Mouse (Mus musculus): Measurements from ENCODE around the gene Rps6kb1. TPM values are rescaled to one million over a fixed set of nuclear protein-coding genes. Genes with fewer than 3 reads are reported as not detected.

The Rps6kb1 gene
- polyA plus RNA-seq, 1 experiment from 2014 or later = 66.4 TPM

DNA sequence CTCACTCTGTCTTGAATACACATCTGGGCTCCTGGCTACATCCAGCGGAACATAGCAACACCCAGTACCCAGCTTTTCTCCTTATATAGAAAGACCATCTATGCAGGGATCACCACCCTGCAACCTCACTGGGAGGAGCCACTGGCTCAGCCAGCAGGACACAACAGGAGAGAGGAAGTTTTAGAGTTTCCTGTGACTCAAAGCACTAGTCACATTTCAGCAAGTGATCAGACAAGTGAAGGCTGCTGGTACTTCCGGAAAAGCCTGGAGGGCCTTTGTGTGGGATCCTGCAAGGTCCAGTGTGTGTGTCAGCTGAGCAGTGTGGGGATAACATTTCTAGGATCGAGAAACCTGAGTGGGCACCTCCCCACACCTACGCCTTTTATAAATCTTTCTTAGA is 32.6 kb upstream of the Rps6kb1 start:
- Histone ChIP-seq H3K36me3 (ENCODE audit: control insufficient read depth, insufficient read depth, low read length) (no peaks in the 10 kb centered on the region), H3K27me3 (ENCODE audit: control insufficient read depth, insufficient read depth, low read length) (no peaks in the 10 kb centered on the region), H3K4me1 (replicated peaks; ENCODE audit: control insufficient read depth, insufficient read depth, low read length) (no peaks in the 10 kb centered on the region), H3K9me3 (ENCODE audit: control insufficient read depth, low read length) (no peaks in the 10 kb centered on the region), H3K4me2 (ENCODE audit: low read depth, low read length, severe bottlenecking) (no peak overlapping the region), H3K4me3 (ENCODE audit: low read depth, low read length) (no peak overlapping the region), H3K27ac (ENCODE audit: low read depth, low read length) (no peak overlapping the region), H3K9ac (ENCODE audit: low read length) (no peak overlapping the region)
- no peak for ATAC-seq (replicated peaks; ENCODE audit: low FRiP score)
- no peak for DNase-seq (ENCODE audit: low spot score)
- whole genome bisulfite sequencing = 81% methylated on average over 4 of the region's 4 CpGs

DNA sequence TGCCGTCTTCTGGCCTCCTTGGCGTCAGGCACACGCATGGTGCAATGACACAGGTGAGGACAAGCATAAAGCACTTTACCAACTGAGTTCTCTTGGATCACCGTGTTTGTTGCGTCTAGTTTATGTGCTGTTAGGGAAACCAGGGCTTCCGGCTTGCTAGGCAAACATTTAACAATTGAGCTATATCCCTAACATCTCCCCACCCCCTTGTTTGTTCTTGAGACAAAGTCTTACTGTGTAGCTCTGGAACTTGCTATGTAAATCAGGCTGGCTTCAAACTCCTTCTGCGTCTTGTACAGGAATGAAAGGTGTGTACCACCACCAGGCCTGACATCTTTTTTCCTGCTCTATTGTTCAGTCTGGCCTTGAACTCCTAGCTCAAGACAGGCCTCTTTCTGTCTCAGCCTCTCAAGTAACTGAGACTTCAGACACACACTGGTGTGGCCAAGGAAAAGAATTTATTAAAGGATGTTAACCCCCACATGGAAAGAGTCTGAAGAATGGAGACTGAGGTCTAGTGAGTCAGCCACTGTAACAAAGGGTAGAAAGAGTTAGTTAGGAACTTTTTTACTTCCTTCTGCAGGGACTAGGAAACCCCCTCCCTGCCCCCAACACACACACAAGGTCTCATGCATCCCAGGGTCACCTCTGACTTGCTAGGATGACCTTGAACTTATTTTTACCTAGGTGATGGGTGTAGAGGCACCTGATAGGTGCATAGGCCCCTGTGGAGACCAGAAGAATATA is 31.2 kb upstream of the Rps6kb1 start:
- H3K27ac ChIP-seq (ENCODE audit: low read depth, low read length) = no peak overlapping the region
- ATAC-seq (replicated peaks; ENCODE audit: low FRiP score) (no peak), DNase-seq (ENCODE audit: low spot score) (no peak)
- WGBS = 87% methylated on average over 7 of the region's 7 CpGs
- no peaks in the 10 kb centered on the region; the same call in 1 of the 2 replicates for H3K4me1 ChIP-seq (replicated peaks; ENCODE audit: control insufficient read depth, insufficient read depth, low read length)
- H3K4me3 ChIP-seq (ENCODE audit: low read depth, low read length) = no peak overlapping the region
- H3K27me3 ChIP-seq (ENCODE audit: control insufficient read depth, insufficient read depth, low read length) = no peaks in the 10 kb centered on the region
- H3K36me3 ChIP-seq (ENCODE audit: control insufficient read depth, insufficient read depth, low read length) = no peaks in the 10 kb centered on the region
- H3K9ac ChIP-seq (ENCODE audit: low read length) = no peak overlapping the region
- no peak overlapping the region for H3K4me2 ChIP-seq (ENCODE audit: low read depth, low read length, severe bottlenecking)
- no peaks in the 10 kb centered on the region for H3K9me3 ChIP-seq (ENCODE audit: control insufficient read depth, low read length)

DNA sequence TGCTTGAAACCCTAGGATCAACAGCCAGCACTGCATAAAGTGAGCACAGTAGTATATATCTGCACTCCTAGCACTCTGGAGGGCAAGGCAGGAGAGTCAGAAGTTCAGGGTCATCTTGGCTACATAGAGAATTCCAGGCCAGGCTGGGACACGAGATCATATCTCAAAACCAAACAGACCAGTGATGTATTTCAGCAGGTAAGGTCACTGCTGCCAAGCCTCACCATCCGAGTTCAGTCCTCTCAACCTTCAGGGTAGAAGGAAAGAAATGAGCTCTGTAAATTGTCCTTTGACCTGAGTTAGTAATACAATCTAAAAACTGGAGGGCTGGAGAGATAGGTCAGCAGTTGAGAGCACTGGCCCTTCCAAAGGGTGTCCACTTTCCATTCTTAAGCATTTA is 29.8 kb upstream of the Rps6kb1 start:
- no peaks in the 10 kb centered on the region for H3K27me3 ChIP-seq (ENCODE audit: control insufficient read depth, insufficient read depth, low read length)
- H3K9ac ChIP-seq (ENCODE audit: low read length) = no peak overlapping the region
- ATAC-seq (replicated peaks; ENCODE audit: low FRiP score) = no peak
- no peaks in the 10 kb centered on the region for H3K9me3 ChIP-seq (ENCODE audit: control insufficient read depth, low read length)
- H3K36me3 ChIP-seq (ENCODE audit: control insufficient read depth, insufficient read depth, low read length) = no peaks in the 10 kb centered on the region
- no peak overlapping the region for H3K4me2 ChIP-seq (ENCODE audit: low read depth, low read length, severe bottlenecking)
- no peaks in the 10 kb centered on the region; the same call in 1 of the 2 replicates for H3K4me1 ChIP-seq (replicated peaks; ENCODE audit: control insufficient read depth, insufficient read depth, low read length)
- H3K4me3 ChIP-seq (ENCODE audit: low read depth, low read length) = no peak overlapping the region
- H3K27ac ChIP-seq (ENCODE audit: low read depth, low read length) = no peak overlapping the region
- DNase-seq (ENCODE audit: low spot score) = no peak
- 68% methylated on average over 2 of the region's 2 CpGs for whole genome bisulfite sequencing

DNA sequence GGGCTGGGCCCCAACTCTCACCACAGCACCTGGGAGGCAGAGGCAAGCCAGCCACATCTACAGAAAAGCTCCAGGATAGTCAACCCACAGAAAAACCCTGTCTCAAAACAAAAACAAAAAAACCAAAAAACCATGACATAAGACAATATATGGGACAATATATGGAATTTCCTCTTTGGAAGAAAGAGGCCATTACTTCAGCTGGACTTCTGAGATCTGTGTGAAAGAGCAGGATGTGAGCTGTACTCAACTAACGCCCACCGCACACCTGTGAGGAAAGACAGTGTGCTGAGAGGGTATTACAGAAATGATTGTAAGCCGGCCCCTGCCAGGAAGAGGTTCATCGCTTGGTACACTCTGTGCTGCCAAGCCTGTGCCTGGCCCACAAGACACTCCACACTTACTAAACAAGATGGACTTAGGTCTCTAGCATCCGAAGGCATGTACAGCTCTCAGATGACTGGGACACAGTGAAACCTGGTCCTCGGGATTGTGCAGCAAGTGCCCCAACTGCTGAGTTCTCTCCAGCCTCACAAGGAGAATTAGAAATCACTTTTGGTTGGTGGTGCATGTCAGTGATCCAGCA is 29.1 kb upstream of the Rps6kb1 start:
- Histone ChIP-seq H3K27ac (ENCODE audit: low read depth, low read length) (no peak overlapping the region), H3K27me3 (ENCODE audit: control insufficient read depth, insufficient read depth, low read length) (no peaks in the 10 kb centered on the region), H3K4me1 (replicated peaks; ENCODE audit: control insufficient read depth, insufficient read depth, low read length) (no peaks in the 10 kb centered on the region; the same call in 1 of the 2 replicates), H3K4me3 (ENCODE audit: low read depth, low read length) (no peak overlapping the region), H3K4me2 (ENCODE audit: low read depth, low read length, severe bottlenecking) (no peak overlapping the region), H3K9me3 (ENCODE audit: control insufficient read depth, low read length) (no peaks in the 10 kb centered on the region), H3K36me3 (ENCODE audit: control insufficient read depth, insufficient read depth, low read length) (no peaks in the 10 kb centered on the region), H3K9ac (ENCODE audit: low read length) (no peak overlapping the region)
- ATAC-seq (replicated peaks; ENCODE audit: low FRiP score) = no peak
- no peak for DNase-seq (ENCODE audit: low spot score)
- WGBS = 93% methylated on average over 6 of the region's 6 CpGs

DNA sequence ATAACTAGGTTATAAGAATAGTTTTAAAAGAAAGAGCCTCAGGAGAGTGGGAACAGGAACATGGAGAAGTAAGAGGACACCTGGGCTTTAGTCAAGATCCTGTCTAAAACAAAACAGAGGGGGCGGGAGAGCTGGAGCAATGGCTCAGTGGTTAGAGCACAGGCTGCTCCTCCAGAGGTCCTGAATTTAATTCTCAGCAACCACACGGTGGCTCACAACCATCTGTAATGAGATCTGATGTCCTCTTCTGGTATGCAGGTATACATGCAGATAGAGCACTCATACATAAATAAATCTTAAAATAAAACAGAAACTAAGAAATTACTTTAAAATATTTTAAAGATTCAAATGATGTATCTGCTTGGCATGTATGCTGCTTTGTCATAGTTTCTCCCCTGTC is 28.0 kb upstream of the Rps6kb1 start:
- Histone ChIP-seq H3K36me3 (ENCODE audit: control insufficient read depth, insufficient read depth, low read length) (no peaks in the 10 kb centered on the region), H3K9me3 (ENCODE audit: control insufficient read depth, low read length) (no peaks in the 10 kb centered on the region), H3K4me2 (ENCODE audit: low read depth, low read length, severe bottlenecking) (no peak overlapping the region), H3K4me1 (replicated peaks; ENCODE audit: control insufficient read depth, insufficient read depth, low read length) (no peaks in the 10 kb centered on the region; the same call in 1 of the 2 replicates), H3K27ac (ENCODE audit: low read depth, low read length) (no peak overlapping the region), H3K27me3 (ENCODE audit: control insufficient read depth, insufficient read depth, low read length) (no peaks in the 10 kb centered on the region), H3K9ac (ENCODE audit: low read length) (no peak overlapping the region), H3K4me3 (ENCODE audit: low read depth, low read length) (no peak overlapping the region)
- no peak for ATAC-seq (replicated peaks; ENCODE audit: low FRiP score)
- no peak for DNase-seq (ENCODE audit: low spot score)
- WGBS = 74% methylated on average over 2 of the region's 2 CpGs

DNA sequence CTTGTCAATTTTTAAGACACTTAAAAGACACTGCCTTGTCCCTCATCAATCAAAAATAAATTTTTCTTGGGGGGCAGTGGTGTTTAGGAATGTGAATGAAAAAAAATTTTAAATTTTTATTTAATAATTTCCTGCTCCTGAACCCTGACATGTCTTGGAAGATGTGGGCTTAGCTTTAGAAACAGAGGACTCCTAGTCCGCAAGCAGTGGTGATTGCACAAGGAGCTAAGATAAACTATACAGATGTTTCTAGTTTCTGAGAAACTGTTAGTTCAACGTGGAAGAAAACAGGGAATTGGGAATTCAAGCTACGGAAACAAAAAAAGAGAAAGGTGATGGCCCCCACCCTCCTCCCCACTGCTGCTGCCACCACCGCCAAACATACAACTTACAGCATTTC is 27.3 kb upstream of the Rps6kb1 start:
- Histone ChIP-seq H3K9me3 (ENCODE audit: control insufficient read depth, low read length) (no peaks in the 10 kb centered on the region), H3K27me3 (ENCODE audit: control insufficient read depth, insufficient read depth, low read length) (no peaks in the 10 kb centered on the region), H3K4me3 (ENCODE audit: low read depth, low read length) (no peak overlapping the region), H3K36me3 (ENCODE audit: control insufficient read depth, insufficient read depth, low read length) (no peaks in the 10 kb centered on the region), H3K4me2 (ENCODE audit: low read depth, low read length, severe bottlenecking) (no peak overlapping the region), H3K4me1 (replicated peaks; ENCODE audit: control insufficient read depth, insufficient read depth, low read length) (no peaks in the 10 kb centered on the region; the same call in 1 of the 2 replicates), H3K9ac (ENCODE audit: low read length) (no peak overlapping the region), H3K27ac (ENCODE audit: low read depth, low read length) (no peak overlapping the region)
- DNase-seq (ENCODE audit: low spot score) = no peak
- 71% methylated on average over 4 of the region's 4 CpGs for WGBS
- no peak for ATAC-seq (replicated peaks; ENCODE audit: low FRiP score)

DNA sequence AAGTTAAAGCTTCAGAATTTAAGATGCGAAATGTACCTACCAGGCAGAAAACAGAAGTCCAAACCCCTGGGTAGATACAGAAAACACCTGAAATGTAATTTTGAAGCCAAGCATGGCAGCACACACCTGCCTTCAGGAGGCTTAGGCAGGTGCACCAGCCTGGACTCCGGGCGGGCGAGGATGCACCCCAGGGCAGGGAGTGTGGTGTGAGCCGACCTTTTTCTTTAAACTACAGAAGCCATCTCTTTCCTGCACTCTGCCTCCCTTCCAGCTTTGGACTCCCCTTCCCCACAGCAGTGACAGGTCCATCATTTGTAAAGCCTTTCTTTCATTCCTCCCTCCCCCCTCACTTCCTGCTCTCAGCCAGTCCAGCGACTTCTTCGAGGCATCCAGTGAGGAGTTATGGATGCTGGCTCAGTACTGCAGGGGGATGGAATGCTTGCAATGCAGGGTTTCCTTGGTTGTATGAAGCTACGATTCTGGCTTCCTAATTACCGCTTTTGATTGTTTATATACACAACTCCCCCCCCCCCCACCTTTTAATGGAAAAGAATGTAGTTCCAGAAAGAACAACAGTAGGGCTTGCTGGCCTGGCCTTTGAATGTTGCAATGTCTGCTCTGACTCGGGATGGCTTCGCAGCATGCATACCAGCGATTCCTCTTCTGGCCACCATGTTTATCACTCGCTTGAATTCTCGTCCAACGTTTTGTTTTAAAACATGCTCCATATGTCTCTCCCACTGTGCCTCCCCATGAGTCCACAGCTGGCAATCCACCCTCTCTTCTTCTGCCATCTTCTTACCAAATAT is 26.6 kb upstream of the Rps6kb1 start:
- WGBS = 48% methylated on average over 15 of the region's 15 CpGs
- Histone ChIP-seq H3K36me3 (ENCODE audit: control insufficient read depth, insufficient read depth, low read length) (no peaks in the 10 kb centered on the region), H3K4me2 (ENCODE audit: low read depth, low read length, severe bottlenecking) (no peak overlapping the region), H3K4me3 (ENCODE audit: low read depth, low read length) (no peak overlapping the region), H3K9ac (ENCODE audit: low read length) (no peak overlapping the region), H3K4me1 (replicated peaks; ENCODE audit: control insufficient read depth, insufficient read depth, low read length) (no peaks in the 10 kb centered on the region; the same call in 1 of the 2 replicates), H3K27me3 (ENCODE audit: control insufficient read depth, insufficient read depth, low read length) (no peaks in the 10 kb centered on the region), H3K9me3 (ENCODE audit: control insufficient read depth, low read length) (no peaks in the 10 kb centered on the region), H3K27ac (ENCODE audit: low read depth, low read length) (0 out of 2 replicates have a peak overlapping the region, but pooled peaks have one; percentile 27)
- no peak for ATAC-seq (replicated peaks; ENCODE audit: low FRiP score)
- no peak for DNase-seq (ENCODE audit: low spot score)

DNA sequence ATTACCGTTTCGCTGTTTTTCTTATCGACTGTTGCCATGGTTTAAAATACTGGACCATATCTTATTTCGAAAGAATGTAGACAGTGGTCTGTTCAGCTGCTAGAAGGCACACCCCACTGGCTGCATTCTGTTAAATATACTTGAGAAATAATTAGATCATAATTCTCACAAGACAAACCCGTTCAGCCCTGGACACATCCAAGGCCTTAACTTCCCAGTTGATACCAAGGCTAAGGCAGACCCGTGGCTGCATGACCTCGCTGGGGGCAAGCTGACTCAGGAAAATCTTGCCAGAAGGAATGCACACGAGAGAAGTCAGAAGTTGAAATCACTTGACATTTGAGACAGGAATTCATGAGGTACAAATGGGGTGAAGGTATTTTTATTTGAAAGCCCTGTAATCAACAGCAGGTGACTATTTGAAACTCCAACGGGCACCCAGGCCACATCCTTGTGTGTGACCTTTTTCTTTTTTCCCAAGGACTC is 25.7 kb upstream of the Rps6kb1 start:
- Histone ChIP-seq H3K4me1 (replicated peaks; ENCODE audit: control insufficient read depth, insufficient read depth, low read length) (no peaks in the 10 kb centered on the region; the same call in 1 of the 2 replicates), H3K36me3 (ENCODE audit: control insufficient read depth, insufficient read depth, low read length) (no peaks in the 10 kb centered on the region; the same call in 1 of the 2 replicates), H3K9me3 (ENCODE audit: control insufficient read depth, low read length) (no peaks in the 10 kb centered on the region), H3K4me2 (ENCODE audit: low read depth, low read length, severe bottlenecking) (no peak overlapping the region), H3K27me3 (ENCODE audit: control insufficient read depth, insufficient read depth, low read length) (no peaks in the 10 kb centered on the region), H3K4me3 (ENCODE audit: low read depth, low read length) (no peak overlapping the region), H3K9ac (ENCODE audit: low read length) (no peak overlapping the region), H3K27ac (ENCODE audit: low read depth, low read length) (no peak overlapping the region)
- no peak for ATAC-seq (replicated peaks; ENCODE audit: low FRiP score)
- DNase-seq (ENCODE audit: low spot score) = no peak
- 74% methylated on average over 9 of the region's 9 CpGs for WGBS

Measured in forebrain, embryonic 11.5 days (tissue).